Mouse (Mus musculus): Measurements from ENCODE around the gene Nt5c3b.

GRCm38 (mm10) chr11:100391884-100392345 lies 49.7 kb downstream of the Nt5c3b start:
- TF ChIP-seq CTCF (IDR thresholded peaks at IDR 0.05; ENCODE audit: extremely low read depth, insufficient read depth, insufficient read length, insufficient replicate concordance) (no peak), POLR2A (IDR thresholded peaks at IDR 0.05; ENCODE audit: low read depth, low read length) (no peak)
